Mouse (Mus musculus): ENCODE data around the gene Slc7a8.
A peak's percentile ranks its signal among the peaks of the same experiment; 100 is the strongest.

The Slc7a8 gene

GRCm38 (mm10) chr14:54701298-54701697 lies 80.4 kb downstream of the Slc7a8 start:
- peak; percentile 63 to 88 for DNase-seq (ENCODE audit: low spot score in 2 of 2)

GRCm38 (mm10) chr14:54699586-54699985 lies 82.2 kb downstream of the Slc7a8 start:
- no peak for DNase-seq (ENCODE audit: low spot score in 2 of 2)

GRCm38 (mm10) chr14:54698733-54699132 lies 83.0 kb downstream of the Slc7a8 start, which contains the start of gene Gm29776:
TSS of gene Gm29776 (minus strand) at chr14:54698833.
- no peak for DNase-seq (ENCODE audit: low spot score in 2 of 2)

DNA sequence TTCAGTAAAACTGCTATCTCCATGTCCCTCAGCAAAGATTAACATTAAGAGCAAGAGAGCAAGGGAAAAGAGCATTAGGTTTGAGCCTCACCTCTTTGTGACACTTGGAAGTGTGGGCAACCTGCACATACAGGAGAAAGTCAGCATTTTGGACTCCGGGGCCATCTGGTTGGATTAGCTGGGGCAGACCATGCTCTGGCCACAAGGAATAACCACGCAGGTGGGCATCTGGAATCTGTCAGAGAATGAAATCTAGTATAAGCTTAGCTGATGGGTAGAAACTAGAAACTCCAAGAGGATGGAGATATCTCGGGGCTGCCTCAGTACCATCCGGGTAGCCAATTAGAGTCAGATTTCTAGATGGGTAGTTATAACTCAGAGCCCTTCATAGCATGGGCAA lies 85.0 kb downstream of the Slc7a8 start:
- DNase-seq (ENCODE audit: low spot score in 2 of 2) = no peak

DNA sequence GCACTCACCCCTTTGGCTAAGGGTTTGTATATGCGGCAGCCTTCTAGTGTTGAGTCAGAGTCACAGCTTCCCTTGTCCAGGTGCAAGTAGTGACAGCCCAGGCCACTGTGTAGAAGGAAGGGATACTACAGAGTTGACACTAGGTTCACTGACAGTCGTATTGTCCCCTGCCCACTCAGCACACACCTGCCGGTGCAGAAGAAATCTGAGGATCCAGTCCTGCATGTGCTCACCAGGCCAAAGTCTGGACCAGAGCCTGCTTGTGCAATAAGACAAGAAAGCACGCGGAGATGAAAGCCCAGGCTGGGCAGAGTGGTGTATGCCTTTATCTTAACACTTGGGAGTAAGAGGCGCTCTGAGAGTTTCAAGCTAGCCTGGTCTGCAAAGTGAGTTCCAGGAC lies 86.7 kb downstream of the Slc7a8 start:
- DNase-seq (ENCODE audit: low spot score in 2 of 2) = no peak

GRCm38 (mm10) chr14:54687251-54687650 lies 94.5 kb downstream of the Slc7a8 start:
- no peak for DNase-seq (ENCODE audit: low spot score in 2 of 2)

DNA sequence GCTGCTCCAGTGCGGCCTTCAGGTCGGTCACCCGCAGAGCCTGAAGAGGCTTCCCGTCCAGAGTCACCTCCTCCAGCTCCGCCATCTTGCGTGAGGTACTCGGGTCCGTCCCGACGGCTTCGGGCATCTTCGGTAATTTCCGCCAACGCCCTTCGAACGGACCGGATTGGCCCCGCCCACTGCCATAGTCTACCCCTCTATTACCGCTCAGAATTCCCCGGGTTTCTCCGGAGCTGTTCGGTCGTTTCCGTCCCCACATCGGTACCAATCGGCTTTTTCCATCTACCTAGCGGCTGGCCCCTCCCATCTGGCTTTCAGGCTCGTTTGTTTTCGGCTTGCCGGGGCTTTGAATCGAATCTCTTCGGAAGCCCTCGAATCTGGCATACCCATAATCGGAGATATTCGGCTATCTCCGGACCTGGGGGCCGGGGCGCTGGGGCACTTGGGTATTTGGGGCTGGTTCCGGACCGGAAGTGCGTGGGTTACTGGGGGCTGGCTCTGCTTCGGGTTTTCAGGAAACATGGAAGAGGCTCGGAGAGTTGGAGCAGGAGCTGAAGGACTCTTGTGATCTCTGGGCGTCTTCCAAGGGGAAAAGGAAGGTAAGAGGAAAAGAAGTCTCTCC lies 95.1 kb downstream of the Slc7a8 start, which contains the start of gene Acin1:
TSS of gene Acin1 (minus strand) at position 410 of the 622 bp plus-strand sequence.
- peak; percentile 100 for DNase-seq (ENCODE audit: low spot score in 2 of 2)

DNA sequence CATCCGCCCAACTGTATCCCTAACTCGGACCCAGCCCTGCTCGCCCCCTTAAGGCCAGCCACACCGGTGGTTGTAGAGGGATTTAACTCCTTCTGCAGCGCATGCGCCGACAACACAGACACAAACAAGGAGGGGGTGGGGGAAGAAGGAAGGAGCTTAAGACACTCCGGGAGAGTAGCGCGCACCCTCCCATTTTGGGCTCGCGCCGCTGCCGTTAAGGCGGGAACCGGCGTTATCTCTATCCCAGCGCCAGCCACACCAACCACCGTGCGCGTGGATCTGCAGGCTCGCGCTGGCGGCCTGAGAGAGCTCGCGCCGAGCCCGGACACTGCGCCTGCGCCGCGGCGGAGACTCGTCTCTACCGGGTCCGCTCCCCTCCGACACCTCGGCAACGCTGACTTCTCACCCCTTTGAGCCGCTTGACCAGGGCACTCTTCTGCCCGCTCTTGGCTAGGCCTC lies 95.7 kb downstream of the Slc7a8 start, which contains the start of gene 1700123O20Rik:
TSS of gene 1700123O20Rik (plus strand) at position 154 of the 459 bp plus-strand sequence.
- DNase-seq (ENCODE audit: low spot score in 2 of 2) = peak in 1 of 2 experiments; percentile 72

GRCm38 (mm10) chr14:54685471-54685870 lies 96.3 kb downstream of the Slc7a8 start:
- no peak for DNase-seq (ENCODE audit: low spot score in 2 of 2)

GRCm38 (mm10) chr14:54682396-54682795 lies 99.3 kb downstream of the Slc7a8 start:
- no peak for DNase-seq (ENCODE audit: low spot score in 2 of 2)

GRCm38 (mm10) chr14:54678657-54679304 lies 103.0 kb downstream of the Slc7a8 start:
- no peak for DNase-seq (ENCODE audit: low spot score in 2 of 2)

DNA sequence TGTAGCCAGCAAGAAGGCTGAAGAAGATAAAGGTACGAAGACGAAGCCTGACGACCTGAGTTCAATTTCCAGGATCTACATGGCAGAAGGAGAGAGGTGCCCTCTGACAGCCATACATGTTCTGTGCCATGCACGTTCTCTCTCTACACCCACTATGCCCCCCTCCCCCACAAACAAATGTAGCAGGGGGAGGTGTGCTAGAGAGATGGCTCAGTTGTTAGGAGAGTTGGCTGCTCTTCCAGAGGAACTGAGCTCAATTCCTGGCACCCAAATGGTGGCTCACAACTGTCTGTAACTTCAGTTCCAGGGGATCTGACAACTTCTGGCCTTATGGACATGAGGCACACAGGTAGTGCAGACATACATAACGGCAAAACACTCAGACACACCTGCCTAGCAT lies 105.5 kb downstream of the Slc7a8 start:
- DNase-seq (ENCODE audit: low spot score in 2 of 2) = no peak

DNA sequence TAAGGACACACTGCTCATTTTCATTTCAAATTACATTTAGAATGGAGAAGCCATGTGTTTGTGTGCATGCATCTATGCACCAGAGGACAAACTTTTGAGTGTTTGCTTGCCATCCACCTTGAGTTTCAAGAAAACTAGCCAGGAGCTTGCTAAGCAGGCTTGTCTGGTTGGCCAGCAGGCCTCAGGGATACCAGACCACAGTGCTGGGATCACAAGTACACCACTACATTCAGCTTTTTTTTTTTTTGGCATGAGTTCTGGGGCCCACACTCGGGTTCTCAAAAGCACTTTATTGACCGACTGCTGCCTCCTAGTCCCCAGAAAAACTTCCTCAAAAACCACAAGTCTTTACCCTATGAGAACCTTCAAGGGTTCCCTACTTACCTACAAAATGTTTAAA lies 107.4 kb downstream of the Slc7a8 start:
- DNase-seq (ENCODE audit: low spot score in 2 of 2) = no peak

Data from urinary bladder, postnatal 4 days (tissue).